Mouse (Mus musculus): Measurements from ENCODE around the gene Slc17a9.

- TF ChIP-seq GATA1 (IDR thresholded peaks at IDR 0.05; ENCODE audit: borderline replicate concordance, low read length) (no peak), FLI1 (IDR thresholded peaks at IDR 0.05; ENCODE audit: low read length) (no peak)
Measured at GRCm38 (mm10) chr2:180676706-180677105, 48.4 kb upstream of the Slc17a9 start.

Measured in megakaryocyte, embryonic 14.5 days (primary cell).